Comparison of ENCODE assay signal across 30 mouse cellular contexts in genomic region chr9:110952398-110952797, GRCm38 (mm10). TPM values are rescaled to one million over a fixed set of nuclear protein-coding genes. Genes with fewer than 3 reads are reported as not detected.
DNase-seq lines count a peak whose midpoint lies in the region; ATAC-seq and TF ChIP-seq lines count a peak whose summit lies in the region.
"Had no signal": no experiment of that assay in that cellular context is flagged by ENCODE, and none has a peak within 500 bp of the region (broad histone marks: within the 10 kb centered on the region; RNA-seq: fewer than 3 reads in every experiment).

No protein-coding gene starts in this region.

- no peaks in the 10 kb centered on the region for H3K79me2 ChIP-seq in heart, adult 2 months (replicated peaks; ENCODE audit: control insufficient read depth, insufficient read depth, low read length)

- TF ChIP-seq CTCF in heart, adult 2 months (IDR thresholded peaks at IDR 0.05), result no peak
- no peak for TF ChIP-seq CTCF in brain, embryonic 14.5 days (IDR thresholded peaks at IDR 0.05; ENCODE audit: borderline replicate concordance, extremely low read depth, insufficient read depth, insufficient read length)

- H3K27ac ChIP-seq in heart, adult 2 months, result peak overlapping the region; percentile 93
- no peak overlapping the region for H3K27ac ChIP-seq in heart, embryonic 11.5 days (ENCODE audit: low read depth, low read length)
- H3K27ac ChIP-seq: embryonic facial prominence, embryonic 13.5 days; forebrain, embryonic 15.5 days; hindbrain, embryonic 12.5 days; limb, embryonic 15.5 days had no signal

- no peaks in the 10 kb centered on the region for H3K36me3 ChIP-seq in heart, adult 2 months (ENCODE audit: control insufficient read depth, insufficient read depth, low read length)
- no peaks in the 10 kb centered on the region for H3K36me3 ChIP-seq in heart, embryonic 11.5 days (ENCODE audit: control insufficient read depth, insufficient read depth, low read length)
- H3K36me3 ChIP-seq: embryonic facial prominence, embryonic 13.5 days; forebrain, embryonic 15.5 days; G1E; hindbrain, embryonic 12.5 days; limb, embryonic 15.5 days had no signal

- TF ChIP-seq POLR2A in heart, adult 2 months (IDR thresholded peaks at IDR 0.05; ENCODE audit: insufficient read depth, low read depth, low read length), result peak; percentile 70
- no peak for TF ChIP-seq POLR2A in brain, embryonic 14.5 days (IDR thresholded peaks at IDR 0.05; ENCODE audit: borderline replicate concordance, extremely low read depth, insufficient read depth, insufficient read length, poor library complexity, severe bottlenecking)

- H3K9ac ChIP-seq in heart, adult 2 months (ENCODE audit: low read depth, low read length), result no peak overlapping the region
- H3K9ac ChIP-seq in heart, embryonic 11.5 days (ENCODE audit: low read depth, low read length), result no peak overlapping the region
- H3K9ac ChIP-seq: embryonic facial prominence, embryonic 13.5 days; forebrain, embryonic 15.5 days; hindbrain, embryonic 12.5 days; limb, embryonic 15.5 days had no signal

- 41% methylated on average over 6 of the region's 6 CpGs for WGBS in heart, adult 2 months
- 39% methylated on average over 6 of the region's 6 CpGs for WGBS in heart, embryonic 11.5 days (ENCODE audit: insufficient replicate concordance)

- ATAC-seq in heart, embryonic 11.5 days (replicated peaks; ENCODE audit: insufficient number of reproducible peaks, low FRiP score, low TSS enrichment), result no peak
- peak; percentile 75 for ATAC-seq in megakaryocyte-erythroid progenitor cell, adult 5-6 weeks (replicated peaks; ENCODE audit: low FRiP score, low TSS enrichment, poor library complexity, severe bottlenecking)
- ATAC-seq: forebrain, embryonic 15.5 days; inflammation-experienced regulatory T-cells, adult 6 months had no signal

- peak in 1 of 2 experiments; percentile 51 for DNase-seq in heart, adult 2 months
- DNase-seq in retina, adult 2 months (ENCODE audit: low read depth, low spot score), result peak; percentile 23
- DNase-seq in retina, postnatal 1 day, result no peak
- DNase-seq in brain, embryonic 14.5 days (ENCODE audit: low read depth), result peak; percentile 29
- DNase-seq in embryo, embryonic 11 days, result no peak
- DNase-seq in spleen, adult 12 weeks (ENCODE audit: low spot score), result no peak
- DNase-seq: cerebellum, adult 8-10 months; kidney, adult 2 months; kidney, postnatal 14 days; lung, postnatal 10 days; right cerebral cortex, adult 18-20 months; thymus, postnatal 4 days had no signal

- no peak overlapping the region for H3K4me2 ChIP-seq in heart, embryonic 11.5 days
- H3K4me2 ChIP-seq: embryonic facial prominence, embryonic 13.5 days; hindbrain, embryonic 12.5 days; limb, embryonic 15.5 days had no signal

- TF ChIP-seq EP300 in heart, adult 2 months (IDR thresholded peaks at IDR 0.05; ENCODE audit: insufficient read depth, low read depth, low read length), result 0 out of 2 replicates have a peak, but pooled peaks have one; percentile 21

- peaks cover 1% of the 10 kb centered on the region for H3K4me1 ChIP-seq in heart, adult 2 months (ENCODE audit: control insufficient read depth, insufficient read depth, low read length)
- peaks cover 11% of the 10 kb centered on the region for H3K4me1 ChIP-seq in heart, embryonic 11.5 days (ENCODE audit: control insufficient read depth, insufficient read depth, low read length)

- no peaks in the 10 kb centered on the region for H3K9me3 ChIP-seq in heart, embryonic 11.5 days (replicated peaks; ENCODE audit: control insufficient read depth, low read length)
- H3K9me3 ChIP-seq: embryonic facial prominence, embryonic 13.5 days; forebrain, embryonic 15.5 days; G1E; hindbrain, embryonic 12.5 days; limb, embryonic 15.5 days had no signal

- H3K4me3 ChIP-seq in heart, adult 2 months, result no peak overlapping the region
- H3K4me3 ChIP-seq in heart, embryonic 11.5 days (ENCODE audit: low read depth, low read length), result no peak overlapping the region
- H3K4me3 ChIP-seq: embryonic facial prominence, embryonic 13.5 days; hindbrain, embryonic 12.5 days; limb, embryonic 15.5 days had no signal

- no peaks in the 10 kb centered on the region for H3K27me3 ChIP-seq in heart, adult 2 months (ENCODE audit: control insufficient read depth, insufficient read depth, low read length)
- H3K27me3 ChIP-seq in heart, embryonic 11.5 days (ENCODE audit: control insufficient read depth, insufficient read depth, low read length), result peaks cover 5% of the 10 kb centered on the region; the same call in 1 of the 2 replicates

- intact Hi-C loops in heart, adult 2 months (cut with DNase I), result no loop called here

RNA-seq across cellular contexts. Expression of gene Lrrc2, which starts 1.1 kb away (rescaled TPM):
- 100 to 1,000 TPM; 223 to 289 TPM for total RNA-seq in heart, adult 2 months (2021)
- polyA plus RNA-seq in heart, adult 2 months (2012; rRNA removed), result 57.3 and 69.4 TPM in 2 replicates
- polyA plus RNA-seq in heart, embryonic 11.5 days (2014; fragmentation: Nextera tagmentation; extraction: Ambion mirVana), result 2.0 and 2.1 TPM in 2 replicates
- polyA plus RNA-seq in brain, embryonic 14.5 days (2012; rRNA removed), result 0.09 and 0.26 TPM in 2 replicates
- total RNA-seq in megakaryocyte-erythroid progenitor cell, adult 5-6 weeks (2014; fragmentation: Nextera tagmentation), result 1.2 TPM in 1 of 2 replicates, not detected in the other
- total RNA-seq in megakaryocyte-erythroid progenitor cell, adult 5-6 weeks (2017), result 0.72 TPM in 1 of 2 replicates, not detected in the other
- total RNA-seq: monocyte, adult 5-6 weeks had no signal
- polyA plus RNA-seq: G1E; stomach, embryonic 14.5 days had no signal

RNA-seq across cellular contexts. Expression of gene Tdgf1, which starts 6.4 kb away (rescaled TPM):
- not detected for total RNA-seq in heart, adult 2 months (2021)
- polyA plus RNA-seq in heart, adult 2 months (2012; rRNA removed), result not detected in 2 replicates
- polyA plus RNA-seq in heart, embryonic 11.5 days (2014; fragmentation: Nextera tagmentation; extraction: Ambion mirVana), result not detected in 2 replicates
- 0.25 TPM in 1 of 2 replicates, not detected in the other for polyA plus RNA-seq in brain, embryonic 14.5 days (2012; rRNA removed)
- total RNA-seq in megakaryocyte-erythroid progenitor cell, adult 5-6 weeks (2014; fragmentation: Nextera tagmentation), result not detected in 2 replicates
- not detected in 2 replicates for total RNA-seq in megakaryocyte-erythroid progenitor cell, adult 5-6 weeks (2017)
- total RNA-seq: megakaryocyte, adult 5-6 weeks; monocyte, adult 5-6 weeks had no signal
- polyA plus RNA-seq: C2C12; forebrain, embryonic 15.5 days; G1E; hindbrain, embryonic 12.5 days; kidney, adult 2 months; liver, embryonic 16.5 days; neural tube, embryonic 11.5 days; stomach, embryonic 14.5 days had no signal

RNA-seq across cellular contexts. Expression of gene Fam240a, which starts 35.7 kb away (rescaled TPM):
- not detected for total RNA-seq in heart, adult 2 months (2021)
- polyA plus RNA-seq in heart, adult 2 months (2012; rRNA removed), result not detected in 2 replicates
- not detected in 2 replicates for polyA plus RNA-seq in heart, embryonic 11.5 days (2014; fragmentation: Nextera tagmentation; extraction: Ambion mirVana)
- not detected in 2 replicates for polyA plus RNA-seq in brain, embryonic 14.5 days (2012; rRNA removed)
- not detected in 2 replicates for total RNA-seq in megakaryocyte-erythroid progenitor cell, adult 5-6 weeks (2014; fragmentation: Nextera tagmentation)
- not detected in 2 replicates for total RNA-seq in megakaryocyte-erythroid progenitor cell, adult 5-6 weeks (2017)
- total RNA-seq: adrenal gland, postnatal 4 days; G1E; layer of hippocampus, adult 2 months; left cerebral cortex, postnatal 25 days; megakaryocyte, adult 5-6 weeks; monocyte, adult 5-6 weeks had no signal
- polyA plus RNA-seq: C2C12; embryonic facial prominence, embryonic 13.5 days; forebrain, embryonic 15.5 days; G1E; gonadal fat pad, adult 2 months; hindbrain, embryonic 12.5 days; inflammation-experienced regulatory T-cells, adult 6 months; kidney, adult 2 months; limb, embryonic 15.5 days; liver, embryonic 16.5 days; neural tube, embryonic 11.5 days; stomach, embryonic 14.5 days had no signal

RNA-seq across cellular contexts. Expression of gene Rtp3, which starts 38.0 kb away (rescaled TPM):
- total RNA-seq in heart, adult 2 months (2021), result 1 to 10 TPM; 3.5 to 3.8 TPM
- 7.9 and 12.4 TPM in 2 replicates for polyA plus RNA-seq in heart, adult 2 months (2012; rRNA removed)
- 0.14 and 0.29 TPM in 2 replicates for polyA plus RNA-seq in heart, embryonic 11.5 days (2014; fragmentation: Nextera tagmentation; extraction: Ambion mirVana)
- polyA plus RNA-seq in brain, embryonic 14.5 days (2012; rRNA removed), result 0.11 and 0.12 TPM in 2 replicates
- not detected in 2 replicates for total RNA-seq in megakaryocyte-erythroid progenitor cell, adult 5-6 weeks (2014; fragmentation: Nextera tagmentation)
- not detected in 2 replicates for total RNA-seq in megakaryocyte-erythroid progenitor cell, adult 5-6 weeks (2017)
- total RNA-seq: megakaryocyte, adult 5-6 weeks; monocyte, adult 5-6 weeks had no signal
- polyA plus RNA-seq: C2C12; forebrain, embryonic 15.5 days; G1E; hindbrain, embryonic 12.5 days; inflammation-experienced regulatory T-cells, adult 6 months; limb, embryonic 15.5 days; neural tube, embryonic 11.5 days; stomach, embryonic 14.5 days had no signal

Comparison
In these comparisons a context has a peak if more than half of its experiments do, and no peak if none do; other contexts are left out.
1. DNase-seq: peak in retina, adult 2 months (single experiment) and brain, embryonic 14.5 days (single experiment); none in retina, postnatal 1 day (single experiment), embryo, embryonic 11 days (single experiment) and spleen, adult 12 weeks (single experiment).
2. RNA of gene Lrrc2, which starts 1.1 kb away (polyA plus RNA-seq): 57.3 to 69.4 TPM in heart, adult 2 months; 2.0 to 2.1 TPM in heart, embryonic 11.5 days and 0.09 to 0.26 TPM in brain, embryonic 14.5 days; every median in the first group is over 10 times any median in the second.